Mouse (Mus musculus) B cell, adult 2 months (primary cell): ENCODE results near the gene Soat2.

Experiments used
- DNase-seq, 2 experiments: peaks; one replicate each; pipeline ENCODE4 v3.0.0; 2022

Soat2 gene

DNA sequence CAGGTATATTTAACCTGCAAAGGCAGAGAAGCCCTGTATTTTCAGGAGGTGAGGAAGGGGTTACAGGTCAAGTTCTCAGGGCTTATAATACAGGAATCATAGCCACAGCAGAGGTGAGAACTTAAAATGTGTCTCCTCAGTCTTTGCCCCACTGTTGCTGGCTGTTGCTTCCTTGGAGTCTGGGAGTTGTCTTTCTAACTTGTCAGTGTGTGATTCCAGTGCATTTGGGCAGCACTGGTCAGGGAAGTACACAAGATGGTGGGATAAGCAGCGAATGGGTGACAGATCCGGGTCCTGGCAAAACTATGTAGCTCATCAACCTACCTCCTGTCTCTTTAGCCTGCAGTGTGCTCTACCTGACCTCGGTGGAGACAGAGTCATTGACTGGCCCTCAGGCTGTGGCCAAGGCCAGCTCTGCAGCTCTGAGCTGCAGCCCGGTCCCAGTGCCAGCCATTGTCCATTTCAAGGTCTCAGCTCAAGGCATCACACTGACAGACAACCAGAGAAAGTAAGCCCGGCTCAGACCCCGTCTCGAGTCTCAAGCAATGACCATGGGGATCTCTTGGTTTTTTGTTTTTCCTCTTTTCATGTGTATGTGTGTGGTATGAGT, 35.6 kb upstream of the Soat2 start:
- no peak for DNase-seq

DNA sequence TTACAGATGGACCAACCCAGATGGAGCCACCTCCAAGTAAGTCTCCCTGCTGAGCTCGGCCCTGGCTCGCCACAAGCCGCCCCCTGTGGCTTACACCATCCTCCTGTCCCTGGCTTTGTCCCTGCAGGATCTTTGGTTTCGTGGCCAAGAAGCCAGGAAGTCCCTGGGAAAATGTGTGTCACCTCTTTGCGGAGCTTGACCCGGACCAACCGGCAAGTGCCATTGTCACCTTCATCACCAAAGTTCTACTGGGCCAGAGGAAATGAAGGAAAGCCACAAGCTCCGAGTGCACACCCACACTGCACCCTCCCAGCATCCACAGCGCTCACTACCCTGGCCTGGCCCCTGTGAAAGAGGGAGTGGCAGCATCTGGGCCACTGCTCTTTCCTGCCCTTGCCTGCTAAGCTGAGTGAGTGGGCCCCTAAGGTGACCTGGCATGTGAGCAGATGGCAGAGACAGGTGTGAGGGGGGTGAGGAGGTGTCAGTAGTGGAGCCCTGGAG, 34.5 kb upstream of the Soat2 start:
- no peak for DNase-seq

DNA sequence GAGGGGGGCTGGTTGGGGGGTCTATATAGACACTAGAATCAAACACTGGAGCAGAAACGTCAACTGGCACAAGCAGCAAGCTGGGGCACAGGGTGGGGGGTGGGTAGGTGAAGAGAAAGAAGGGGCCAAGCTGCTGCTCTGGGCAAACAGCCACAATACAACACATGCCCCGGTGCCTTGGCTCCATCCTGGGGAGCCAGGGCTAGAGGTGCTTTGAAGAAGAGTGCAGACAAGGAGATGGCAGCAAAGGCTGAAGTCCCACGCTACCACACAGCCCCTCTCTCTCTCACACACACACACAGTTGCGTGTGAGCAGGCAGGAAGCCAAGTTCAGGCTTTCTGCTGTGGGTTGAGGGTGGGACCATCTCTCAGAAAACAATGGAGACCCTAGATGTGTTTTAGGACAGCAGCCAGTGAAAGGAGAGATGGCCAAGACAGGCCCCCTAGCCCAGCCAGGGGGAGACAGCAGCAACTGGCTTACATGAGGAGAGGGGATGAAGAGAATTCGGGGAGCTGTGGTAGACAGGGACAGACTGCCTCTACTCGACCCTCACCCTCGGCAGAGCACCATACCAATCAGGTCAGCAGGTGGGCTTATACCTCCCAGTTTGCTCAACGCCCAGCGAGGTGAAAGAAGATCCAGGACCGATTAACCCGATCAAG, 33.4 kb upstream of the Soat2 start:
- DNase-seq: no peak

DNA sequence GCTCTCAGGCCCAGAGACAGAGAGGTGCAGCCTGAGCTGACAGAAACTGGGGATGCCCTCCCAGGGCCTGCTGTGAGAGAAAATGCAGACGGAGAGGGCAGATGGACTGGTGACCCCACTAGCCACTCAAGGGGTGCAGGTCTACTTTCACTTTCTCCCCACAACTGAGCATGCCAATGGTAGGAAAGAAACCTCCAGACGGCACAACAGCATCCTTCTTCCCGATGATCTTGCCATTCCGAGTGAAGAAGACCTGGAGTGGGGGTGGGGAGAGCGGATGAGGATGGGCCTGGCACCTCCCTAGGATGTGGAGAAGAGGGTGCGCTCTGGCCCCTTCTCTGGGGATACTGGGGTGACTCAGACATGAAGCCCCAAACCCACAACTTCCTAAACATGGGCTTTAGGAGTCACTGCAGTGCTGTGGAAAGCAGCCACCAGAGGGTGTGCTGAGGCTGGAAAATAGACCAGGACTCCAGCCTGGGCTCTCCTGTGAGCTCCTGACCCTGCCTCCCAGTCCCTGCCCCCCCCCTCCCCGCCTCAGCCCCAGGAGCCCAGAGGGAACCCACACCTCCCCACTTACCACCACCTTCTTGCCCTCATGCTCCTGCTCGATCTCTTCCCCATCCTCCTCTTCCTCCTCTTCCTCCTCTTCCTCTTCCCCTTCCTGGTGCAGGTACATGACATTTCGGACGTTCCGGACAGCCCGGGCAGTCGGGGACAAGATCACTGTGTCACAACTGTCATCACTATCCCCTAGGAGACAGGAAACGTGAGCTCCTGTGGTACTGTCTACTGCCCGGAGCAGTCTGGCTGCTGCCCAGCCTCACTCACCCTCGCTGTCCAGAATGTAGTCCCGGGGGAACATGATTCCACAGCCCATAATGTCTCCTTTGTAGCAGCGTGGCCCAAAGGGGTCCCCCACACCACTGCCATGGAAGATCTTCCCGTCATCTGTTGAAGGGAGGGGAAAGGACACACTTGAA, 32.6 kb upstream of the Soat2 start:
- DNase-seq: no peak

DNA sequence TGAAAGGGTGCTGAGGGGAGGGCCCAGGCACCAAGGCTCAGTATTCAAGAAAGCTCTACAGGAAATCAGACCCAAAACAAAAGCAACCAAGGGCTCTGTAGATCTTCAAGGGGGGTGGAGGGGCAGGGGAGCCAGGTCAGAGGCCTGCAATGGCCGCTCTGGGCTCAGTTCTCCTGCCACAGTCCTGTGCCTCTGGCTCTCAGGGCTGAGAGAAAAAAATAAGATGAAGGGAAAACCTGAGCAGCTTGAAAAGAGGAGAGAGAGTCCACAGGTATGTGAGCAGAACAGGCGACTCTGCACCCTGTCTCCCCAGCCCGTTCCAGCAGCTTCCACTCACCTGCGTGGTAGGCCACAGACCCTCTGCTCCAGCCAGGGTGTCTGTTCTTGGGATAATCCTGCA, 31.7 kb upstream of the Soat2 start:
- no peak for DNase-seq

DNA sequence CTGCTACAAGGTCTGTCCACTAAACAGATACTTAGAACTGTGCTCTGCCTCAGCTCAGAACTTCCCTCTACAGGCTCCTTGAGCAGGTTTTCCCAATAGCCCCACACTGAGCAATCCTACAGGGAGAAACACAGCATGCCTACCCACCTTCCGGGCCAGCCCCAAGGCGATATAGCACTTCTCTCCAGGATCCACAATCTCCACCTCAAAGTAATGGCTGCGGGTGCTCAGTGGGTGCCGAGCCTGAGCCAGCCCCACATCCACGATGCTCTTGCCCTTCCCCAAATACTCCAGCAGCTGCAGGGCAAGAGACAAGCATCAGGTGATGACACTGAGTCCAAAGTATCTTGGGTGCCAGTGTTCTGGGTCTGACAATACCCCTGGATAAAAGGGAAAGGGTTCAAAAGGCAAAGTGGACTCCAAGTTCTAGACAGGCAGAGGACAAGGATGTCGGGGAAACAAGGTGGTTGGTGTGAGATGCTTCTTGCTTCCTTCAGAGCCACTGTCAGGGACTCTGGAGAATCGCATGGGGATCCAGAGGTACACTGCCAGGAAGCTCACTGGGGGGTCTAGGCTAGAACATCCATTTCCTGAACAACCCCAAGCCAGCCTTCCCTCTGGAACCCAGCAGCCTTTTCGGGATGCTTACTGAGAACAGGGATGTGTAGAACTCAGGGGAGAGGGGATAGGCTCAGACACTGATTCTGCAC, 31.1 kb upstream of the Soat2 start:
- DNase-seq: no peak

DNA sequence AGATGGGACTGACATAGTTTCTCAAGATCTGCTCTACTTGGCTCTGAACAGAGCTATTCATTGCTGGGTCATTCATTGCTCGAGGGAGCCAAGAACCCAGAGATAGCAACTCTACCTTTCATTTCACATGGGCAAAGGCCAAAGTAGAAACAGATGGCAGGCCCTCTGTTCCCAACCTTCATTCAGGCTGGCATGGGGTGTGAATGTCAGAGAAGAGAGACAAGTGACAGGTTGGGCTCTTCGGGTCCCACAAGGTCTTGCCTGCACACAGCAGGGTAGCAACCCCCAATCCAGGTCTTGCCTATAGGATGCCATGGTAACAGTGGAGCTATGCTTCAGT, 30.5 kb upstream of the Soat2 start:
- DNase-seq: no peak

DNA sequence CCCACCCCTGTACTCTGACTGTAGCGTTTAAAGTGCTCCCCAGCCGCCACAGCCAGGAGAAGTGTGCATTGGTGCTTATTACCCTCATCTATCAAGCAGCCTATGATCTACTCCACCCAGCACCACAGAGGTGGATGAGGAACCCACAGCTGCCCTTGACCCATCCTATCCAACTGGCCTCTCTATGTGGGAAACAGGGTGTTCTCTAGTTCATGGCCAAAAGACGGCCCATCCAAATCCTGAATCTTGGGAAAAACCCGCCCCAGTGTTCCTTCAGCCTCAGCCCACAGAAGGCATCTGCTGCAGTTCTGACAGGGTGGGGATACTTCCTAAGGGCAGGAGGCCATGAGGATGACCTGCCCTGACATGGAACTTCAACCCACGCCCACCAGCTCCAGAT, 29.8 kb upstream of the Soat2 start:
- no peak for DNase-seq

DNA sequence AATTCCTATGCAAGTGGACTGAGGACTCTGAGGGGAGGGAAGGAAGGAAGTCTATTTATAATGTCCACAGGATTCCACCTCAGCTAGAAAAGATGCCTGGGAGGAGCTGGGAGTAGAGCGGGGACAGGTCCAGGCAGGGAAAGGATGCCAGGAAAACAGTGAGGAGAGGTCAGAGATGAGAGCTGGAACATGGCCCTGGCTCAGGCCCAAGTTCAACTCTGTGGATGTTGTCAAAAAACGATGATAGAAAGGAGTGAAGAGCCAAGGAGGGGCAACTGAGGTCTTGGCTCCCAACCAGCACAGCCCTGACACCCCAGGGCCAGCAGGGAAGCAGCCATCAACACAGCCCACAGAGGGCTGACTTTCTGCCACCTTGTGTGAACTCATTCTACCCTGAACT, 24.0 kb upstream of the Soat2 start:
- no peak for DNase-seq

DNA sequence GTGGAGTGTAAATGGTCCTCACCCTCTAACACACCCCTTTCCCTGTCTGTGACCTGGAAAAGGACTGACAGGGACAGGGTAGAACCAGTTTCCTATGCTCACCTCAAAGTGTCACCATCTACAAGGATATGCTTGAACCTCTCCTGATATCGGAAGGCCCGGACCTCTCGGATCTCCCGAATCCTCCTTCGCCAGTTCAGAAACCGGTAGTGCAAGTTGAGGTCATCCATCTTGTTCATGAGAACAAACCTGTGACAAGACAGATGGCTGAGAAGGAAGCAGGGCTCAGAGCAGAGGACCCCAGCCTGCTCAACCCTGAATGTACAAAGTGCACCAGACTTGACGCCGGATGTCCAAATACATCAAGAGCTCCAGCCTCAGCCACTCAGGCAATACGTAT, 17.0 kb upstream of the Soat2 start:
- no peak for DNase-seq

DNA sequence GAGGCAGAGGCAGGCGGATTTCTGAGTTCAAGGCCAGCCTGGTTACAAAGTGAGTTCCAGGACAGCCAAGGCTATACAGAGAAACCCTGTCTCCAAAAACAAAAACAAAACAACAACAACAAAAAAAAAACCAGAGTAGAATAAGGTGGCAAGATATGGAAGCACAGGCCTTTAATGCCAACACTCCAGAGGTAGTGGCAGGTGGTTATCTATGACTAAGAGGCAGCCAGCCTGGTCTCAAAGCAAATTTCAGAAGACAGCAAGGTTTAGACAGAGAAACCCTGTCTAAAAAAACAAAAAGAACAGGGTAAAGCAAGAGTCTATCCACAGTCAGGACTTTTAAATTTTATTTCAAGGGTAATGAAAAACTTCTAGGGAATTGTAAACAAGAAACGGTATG, 15.6 kb upstream of the Soat2 start:
- DNase-seq: no peak

DNA sequence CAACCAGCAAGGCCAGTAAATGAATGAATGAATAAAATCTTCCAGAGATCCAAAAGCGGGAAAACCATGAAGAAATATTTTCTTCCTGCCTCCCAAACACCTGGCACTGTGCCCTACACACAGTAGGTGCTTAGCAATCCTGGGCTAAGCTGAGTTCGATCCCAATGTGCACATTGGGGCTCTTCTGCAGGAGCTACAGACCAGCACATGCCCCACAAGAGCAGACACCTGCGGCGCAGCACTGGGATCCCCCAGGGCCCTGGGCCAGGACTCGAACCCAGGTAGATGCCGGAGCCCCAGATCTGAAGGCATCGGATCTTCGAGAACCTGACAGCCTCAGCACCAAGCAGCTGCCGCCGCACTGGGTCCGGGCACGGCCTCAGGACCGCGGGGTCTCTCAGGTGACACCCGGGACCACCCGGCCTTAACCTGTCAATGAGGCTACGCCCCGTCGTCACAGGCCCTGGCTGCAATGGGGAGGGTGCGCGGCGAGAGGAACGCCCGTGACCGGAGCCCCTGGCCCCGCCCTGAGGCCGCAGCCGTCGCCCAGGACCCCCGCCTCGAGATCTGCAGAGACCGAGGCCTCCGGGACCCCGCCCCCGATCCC, 14.7 kb upstream of the Soat2 start:
- no peak for DNase-seq

DNA sequence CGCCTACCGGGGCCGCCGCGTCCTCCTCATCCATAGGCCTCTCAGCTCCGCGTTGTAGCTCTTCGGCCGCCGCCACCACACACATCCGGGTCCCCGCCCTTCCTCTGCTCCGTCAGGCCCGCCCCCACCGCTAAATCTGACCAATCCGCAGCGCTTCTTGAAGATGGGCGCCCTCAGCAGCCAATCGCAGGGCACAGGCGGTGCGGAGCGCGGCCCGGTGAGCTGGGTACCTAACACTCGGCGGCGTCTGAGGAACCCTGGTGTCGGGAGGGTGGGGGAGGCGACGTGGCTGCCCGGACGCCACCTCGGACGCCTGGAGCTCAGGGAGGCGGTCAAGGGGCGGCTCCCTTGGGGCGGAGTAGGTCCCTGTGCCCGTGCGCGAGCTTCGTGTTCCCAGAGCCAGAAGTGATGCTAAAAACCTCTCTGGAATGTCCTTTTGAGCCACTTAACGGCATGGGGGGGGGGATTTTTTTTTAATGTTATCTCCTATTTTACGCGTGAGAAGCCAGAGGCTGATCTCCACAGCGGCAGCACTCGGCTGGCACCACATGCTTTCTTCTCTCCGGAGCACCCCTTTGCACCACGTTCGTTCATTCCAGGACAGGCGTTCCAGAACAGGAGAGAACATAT, 14.1 kb upstream of the Soat2 start, which contains the start of gene Spryd3:
Spryd3 (minus strand) TSS at position 106 of the 630 bp plus-strand sequence.
- DNase-seq: peak; percentile 96 to 97

DNA sequence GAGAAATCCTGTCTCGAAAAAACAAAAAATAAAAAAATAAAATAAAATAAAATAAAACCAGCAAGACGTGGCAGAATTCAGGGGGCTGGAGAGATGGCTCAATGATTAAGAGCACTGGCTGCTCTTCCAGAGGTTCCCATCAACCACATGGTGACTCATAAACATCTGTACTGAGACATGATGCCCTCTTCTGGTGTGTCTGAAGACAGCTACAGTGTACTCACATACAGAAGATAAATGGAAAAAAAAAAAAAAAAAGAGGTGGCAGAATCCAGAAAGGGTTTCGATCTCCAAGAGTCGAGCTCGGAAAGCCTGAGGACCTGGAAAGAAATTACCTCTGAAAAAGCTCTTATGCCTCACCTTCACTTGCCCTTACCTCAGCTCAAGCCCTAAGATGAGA, 9.2 kb upstream of the Soat2 start:
- no peak for DNase-seq

DNA sequence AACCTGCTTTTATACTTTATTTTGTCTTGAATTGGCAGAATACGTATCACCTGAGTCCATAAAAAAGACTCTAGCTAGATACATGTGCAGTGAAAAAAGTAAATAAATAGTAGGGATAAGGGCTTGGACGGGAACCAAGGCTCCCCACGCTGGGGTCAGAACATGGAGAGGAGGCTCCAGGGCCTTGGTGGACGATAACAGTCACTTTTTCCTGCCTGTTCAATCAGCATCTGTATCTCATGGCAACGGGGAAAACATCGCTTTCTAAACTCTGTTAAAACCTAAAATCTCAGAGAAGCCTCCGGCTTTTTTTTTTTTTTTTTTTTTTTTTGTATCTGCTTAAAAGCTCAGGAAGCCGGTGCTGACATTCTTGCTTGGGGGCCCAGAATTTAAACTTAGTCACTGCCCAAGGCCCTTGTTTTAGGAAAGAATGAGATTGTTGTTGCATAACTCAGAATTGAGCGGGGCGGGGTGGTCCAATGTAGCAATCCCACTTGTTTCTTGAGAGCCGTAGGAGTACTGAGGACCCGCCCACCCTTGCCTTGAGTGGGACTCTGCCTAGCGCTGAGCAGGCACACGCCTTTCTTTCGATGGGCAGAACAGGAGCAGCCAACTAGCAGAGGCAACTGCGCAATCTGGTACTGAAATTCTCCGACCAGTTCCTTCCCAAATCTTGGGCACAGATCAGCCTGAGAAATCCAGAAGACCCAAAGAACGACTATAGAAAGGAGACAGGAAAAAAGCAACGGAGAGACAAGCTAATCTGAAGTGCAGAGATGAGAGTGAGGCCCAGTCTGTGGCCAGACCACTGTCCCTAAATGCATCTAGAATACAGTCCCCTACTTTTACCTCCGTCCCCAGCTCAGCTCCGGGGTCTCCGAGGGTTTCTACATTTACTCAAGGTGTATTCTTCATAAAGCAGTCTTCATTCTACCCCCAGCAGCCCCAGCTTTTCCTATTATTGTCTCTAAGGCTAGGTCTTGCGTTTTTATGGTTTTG, 7.1 kb upstream of the Soat2 start:
- no peak for DNase-seq

DNA sequence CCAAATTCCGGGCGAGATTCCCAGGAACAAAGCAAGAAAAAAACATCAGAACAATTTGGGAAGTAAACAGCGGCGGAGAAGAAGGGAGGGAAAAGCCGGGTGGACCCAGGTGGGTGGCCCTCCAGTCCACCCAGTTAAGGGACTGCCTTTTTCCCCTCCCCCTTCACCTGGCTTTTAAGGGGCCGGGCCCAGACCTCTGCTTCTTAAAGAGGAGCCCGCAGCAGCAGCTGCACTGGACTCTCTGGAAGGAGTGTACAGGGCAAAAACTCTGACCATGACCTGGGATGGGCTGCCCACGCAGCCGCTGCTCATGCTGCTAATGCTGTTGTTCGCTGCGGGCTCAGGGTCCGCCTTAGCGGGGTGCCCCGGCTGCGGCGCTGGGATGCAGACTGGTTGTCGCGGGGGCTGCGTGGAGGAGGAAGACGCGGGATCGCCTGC, 6.0 kb upstream of the Soat2 start, which contains the start of gene Igfbp6:
Igfbp6 (plus strand) TSS at position 89 of the 438 bp plus-strand sequence.
- no peak for DNase-seq

DNA sequence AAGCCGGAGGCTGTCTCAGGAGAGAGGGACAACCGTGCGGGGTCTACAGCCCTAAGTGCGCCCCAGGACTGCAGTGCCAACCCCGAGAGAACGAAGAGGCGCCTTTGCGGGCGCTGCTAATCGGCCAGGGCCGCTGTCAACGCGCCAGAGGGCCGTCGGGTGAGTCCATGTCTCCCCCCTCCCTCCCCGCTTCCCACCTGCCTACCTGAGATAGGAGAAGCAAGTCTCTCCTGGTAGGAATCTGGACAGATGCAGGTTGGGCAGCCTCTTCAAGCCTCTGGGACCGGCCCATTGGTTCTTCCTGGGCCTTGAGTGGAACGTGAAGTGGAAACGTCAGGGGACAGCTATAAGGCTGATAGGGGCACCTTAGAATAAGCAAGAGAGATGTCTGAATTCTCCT, 5.6 kb upstream of the Soat2 start:
- no peak for DNase-seq

DNA sequence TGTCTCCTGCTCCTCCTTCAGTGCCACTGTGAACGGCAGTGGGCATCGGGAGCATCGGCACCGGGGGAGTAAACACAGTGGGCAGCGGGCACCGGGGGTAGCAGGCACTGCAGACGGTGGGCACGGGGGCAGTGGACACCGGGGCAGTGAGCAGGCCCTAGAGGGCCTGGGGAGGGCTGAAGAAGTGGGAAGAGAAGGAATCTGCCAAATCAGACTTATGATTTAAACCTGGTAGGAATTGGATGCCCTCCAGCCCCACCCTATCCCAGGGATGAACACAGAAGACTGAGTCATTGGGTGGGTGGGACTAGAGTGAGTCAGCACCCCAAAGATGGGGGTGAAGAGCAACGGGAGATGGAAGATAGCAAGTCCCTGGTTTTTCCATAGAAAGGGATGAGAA, 5.0 kb upstream of the Soat2 start:
- no peak for DNase-seq

DNA sequence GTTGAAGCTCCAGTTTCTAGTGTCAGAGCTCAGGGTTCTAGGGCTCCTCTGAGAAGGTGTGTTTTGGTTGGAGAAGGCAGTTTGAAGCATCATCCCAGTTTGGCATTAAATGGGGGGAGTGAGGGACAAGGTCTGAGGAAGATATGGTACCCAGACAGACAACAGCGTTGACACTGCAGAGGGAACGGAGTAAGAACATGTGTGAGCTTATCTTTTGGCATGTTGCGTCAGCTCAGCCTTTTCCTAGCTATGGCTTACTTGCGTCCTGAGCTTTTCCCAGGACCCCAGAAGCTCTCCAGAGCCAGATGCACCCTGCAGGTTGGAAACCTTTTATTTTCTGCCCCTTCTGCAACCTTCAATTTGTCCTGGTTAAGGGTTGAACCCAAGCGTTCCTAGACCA, 4.2 kb upstream of the Soat2 start:
- DNase-seq: no peak

DNA sequence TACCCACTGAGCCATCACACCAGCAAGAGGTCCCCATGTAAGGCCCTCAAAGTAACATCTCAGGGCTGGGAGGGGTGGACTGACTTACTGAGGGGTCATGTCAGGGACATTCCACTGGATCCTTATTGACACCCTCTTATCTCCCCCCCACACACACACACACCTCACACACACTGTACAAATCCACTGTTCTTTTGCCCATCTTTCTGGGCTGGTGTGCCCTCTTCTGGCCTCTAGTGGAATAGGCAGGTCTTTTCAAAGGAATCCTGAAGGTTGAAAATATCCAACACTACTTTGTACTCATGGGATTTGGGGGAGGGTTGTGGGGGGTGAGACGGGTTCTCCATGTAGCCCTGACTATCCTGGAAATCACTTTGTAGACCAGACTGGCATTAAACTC, 3.4 kb upstream of the Soat2 start:
- DNase-seq: peak; percentile 52 to 56
